Mouse (Mus musculus) layer of hippocampus, adult 9-10 months (tissue): ENCODE measurements around the gene Mrap2.
A peak's percentile ranks its signal among the peaks of the same experiment; 100 is the strongest.

Experiments used
- DNase-seq: peaks from one replicate; pipeline ENCODE4 v3.0.0; 2022; ENCODE audit warnings: low spot score

The Mrap2 gene

DNA sequence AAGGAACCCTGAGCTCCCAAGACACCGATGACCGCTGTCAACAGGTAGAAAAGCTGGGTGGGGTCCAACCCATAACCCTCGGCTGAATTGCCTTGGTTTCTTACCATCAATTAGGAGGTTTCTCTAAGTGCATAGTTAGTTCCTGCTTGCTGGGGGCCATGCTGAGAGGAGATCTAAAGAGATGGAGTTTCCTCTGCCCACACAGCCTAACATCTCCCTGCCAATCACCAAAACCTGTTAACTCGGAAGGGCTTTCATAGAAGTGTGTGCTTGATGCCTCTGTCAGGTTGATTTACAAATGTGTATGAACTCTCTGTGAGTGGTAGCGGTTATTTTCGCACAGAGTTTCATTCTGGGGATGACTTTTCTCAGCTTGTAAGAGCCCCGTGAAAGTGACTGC lies 34.4 kb downstream of the Mrap2 start:
- no peak for DNase-seq

DNA sequence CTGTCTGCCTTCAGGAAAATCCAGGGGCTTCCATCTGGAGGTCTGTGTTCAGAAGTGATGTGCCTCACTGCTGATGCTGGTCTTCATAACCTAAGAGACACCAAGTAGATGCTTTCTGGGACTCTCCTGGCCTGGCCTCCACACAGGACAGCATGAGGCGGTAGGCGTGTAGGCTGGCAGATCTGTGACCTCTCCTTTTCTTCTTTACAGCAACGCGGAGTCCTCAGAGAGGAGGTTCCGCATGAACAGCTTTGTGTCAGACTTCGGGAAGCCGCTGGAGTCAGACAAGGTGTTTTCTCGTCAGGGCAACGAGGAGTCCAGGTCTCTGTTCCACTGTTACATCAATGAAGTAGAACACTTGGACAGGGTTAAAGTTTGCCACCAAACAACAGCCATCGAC lies 38.1 kb downstream of the Mrap2 start:
- no peak for DNase-seq

DNA sequence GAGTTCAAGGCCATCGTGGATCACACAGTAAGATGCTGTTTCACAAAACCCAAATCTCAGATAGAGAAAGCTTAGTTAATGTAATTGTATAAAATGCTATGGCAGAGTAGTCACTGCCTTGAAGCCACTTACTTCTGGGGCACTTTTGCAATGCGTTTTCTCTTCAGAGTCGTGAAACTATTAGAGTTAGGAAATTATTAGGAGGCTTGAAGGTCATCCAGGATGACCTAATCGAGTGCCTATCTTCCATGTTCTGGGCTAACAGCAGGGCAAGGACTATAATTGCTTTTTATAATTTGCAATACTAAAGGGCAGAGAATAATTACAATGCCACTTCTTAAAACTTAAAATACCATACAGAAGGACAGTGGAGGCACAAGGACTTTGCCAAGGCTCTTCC lies 43.2 kb downstream of the Mrap2 start:
- DNase-seq: no peak

DNA sequence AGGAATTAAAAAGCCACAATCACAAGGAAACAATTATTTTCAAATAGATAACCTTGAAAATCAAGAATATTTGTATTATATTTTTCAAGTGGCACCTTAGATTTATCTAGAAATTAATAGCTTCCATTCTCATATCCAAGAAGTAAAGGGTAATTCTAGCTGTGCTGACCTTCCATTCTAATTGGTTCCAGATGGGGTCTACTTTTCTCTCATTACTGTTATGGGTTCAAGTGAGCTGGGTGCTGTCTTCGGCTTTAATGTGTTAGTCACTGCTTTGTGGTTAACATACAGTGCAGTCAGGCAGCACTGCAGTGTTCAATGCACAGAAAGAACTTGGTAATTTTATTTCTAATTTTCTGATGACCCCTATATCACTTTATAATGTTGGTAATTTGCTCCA lies 49.6 kb downstream of the Mrap2 start:
- DNase-seq: no peak

DNA sequence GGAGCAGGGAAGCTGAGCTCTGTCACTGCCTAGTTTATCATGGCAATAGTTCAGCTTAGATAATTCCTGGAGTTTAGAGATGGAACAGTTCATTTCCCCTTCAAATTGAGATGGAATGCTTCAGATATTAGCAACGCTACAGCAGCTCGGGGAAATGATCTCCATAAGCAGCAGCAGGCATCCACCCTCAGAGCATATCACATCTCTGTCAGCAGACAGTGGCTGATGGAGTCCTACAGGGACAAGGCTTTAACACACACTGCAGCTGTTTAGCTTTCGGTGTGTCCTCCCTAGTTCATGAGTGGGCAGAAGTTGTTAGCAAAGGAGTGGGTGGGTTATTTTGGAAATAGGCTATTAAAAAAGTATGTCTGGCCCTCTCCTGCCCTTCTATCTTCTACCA lies 53.2 kb downstream of the Mrap2 start:
- no peak for DNase-seq

DNA sequence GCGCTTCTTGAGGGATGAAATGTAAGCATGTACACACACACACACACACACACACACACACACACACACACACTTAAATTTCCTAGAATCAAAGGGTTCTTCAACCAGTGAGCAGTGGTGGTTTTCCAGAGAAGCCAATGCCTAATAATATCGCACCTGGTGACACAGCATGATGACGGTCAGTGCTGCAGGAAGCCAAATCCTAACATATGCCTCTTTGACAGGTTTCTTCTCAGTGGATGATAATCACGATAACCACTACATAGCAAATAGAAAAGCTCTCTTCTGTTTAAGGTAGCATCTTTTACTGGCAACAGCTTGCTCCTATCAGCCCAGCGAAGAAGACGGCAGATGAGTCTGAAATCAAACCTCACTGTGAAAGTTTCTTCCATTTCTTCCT lies 53.9 kb downstream of the Mrap2 start:
- no peak for DNase-seq

DNA sequence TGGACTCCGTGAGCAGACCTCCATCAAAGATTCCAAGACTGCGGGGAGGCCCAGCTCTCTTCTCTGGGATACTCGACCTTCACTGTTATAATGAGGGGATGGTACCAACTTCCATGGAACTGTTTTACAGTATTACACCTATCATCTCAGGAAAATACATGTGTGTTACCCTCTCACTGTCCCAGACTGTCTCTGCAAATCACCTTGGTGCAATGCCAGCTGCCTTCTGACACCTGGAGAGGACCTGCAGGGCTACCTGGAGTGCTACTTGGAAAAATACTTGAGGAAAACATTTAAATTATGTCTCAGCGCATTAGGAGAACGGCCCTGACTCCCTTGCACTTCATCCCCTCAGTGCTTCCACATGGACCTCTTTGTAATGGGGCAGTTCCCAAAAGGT lies 56.3 kb downstream of the Mrap2 start:
- DNase-seq: no peak

DNA sequence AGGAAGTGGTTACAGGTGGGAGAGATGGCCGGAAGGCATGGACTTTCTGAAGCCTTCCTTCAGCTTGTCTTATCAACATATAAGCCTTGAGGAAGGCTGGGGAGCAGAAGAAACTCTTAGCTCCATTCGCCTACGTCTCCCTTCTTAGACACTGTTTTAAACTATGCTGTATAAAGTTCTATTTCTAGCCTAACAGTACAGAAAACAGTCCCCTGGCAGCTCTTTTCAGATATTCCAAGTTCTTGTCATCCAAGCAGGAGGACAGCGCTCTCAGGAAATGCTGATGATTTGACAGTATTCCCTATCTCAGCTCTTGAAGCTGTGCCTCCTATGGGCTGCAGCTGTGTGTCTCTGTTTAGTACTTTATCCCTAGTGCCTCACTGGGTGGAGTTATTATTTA lies 56.8 kb downstream of the Mrap2 start:
- no peak for DNase-seq

DNA sequence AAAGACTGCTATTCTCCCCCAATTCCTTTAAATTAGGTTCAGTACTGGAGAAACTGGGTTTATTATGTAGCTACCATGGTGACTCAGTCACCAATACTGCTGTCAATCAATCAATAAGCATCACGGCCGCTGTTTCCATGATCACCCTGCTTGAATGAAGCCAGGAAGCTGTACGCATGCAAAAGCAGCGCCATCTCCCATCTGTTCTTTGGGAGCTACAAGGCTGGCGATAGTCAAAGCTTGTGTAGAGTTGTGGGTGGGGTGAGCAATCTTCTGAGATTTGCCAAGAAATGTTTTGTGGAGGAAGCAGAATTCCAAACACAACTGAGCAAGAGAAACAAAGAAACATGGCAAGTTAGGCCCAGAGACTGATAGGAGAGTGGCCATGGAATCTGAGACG lies 58.3 kb downstream of the Mrap2 start:
- peak; percentile 26 for DNase-seq

DNA sequence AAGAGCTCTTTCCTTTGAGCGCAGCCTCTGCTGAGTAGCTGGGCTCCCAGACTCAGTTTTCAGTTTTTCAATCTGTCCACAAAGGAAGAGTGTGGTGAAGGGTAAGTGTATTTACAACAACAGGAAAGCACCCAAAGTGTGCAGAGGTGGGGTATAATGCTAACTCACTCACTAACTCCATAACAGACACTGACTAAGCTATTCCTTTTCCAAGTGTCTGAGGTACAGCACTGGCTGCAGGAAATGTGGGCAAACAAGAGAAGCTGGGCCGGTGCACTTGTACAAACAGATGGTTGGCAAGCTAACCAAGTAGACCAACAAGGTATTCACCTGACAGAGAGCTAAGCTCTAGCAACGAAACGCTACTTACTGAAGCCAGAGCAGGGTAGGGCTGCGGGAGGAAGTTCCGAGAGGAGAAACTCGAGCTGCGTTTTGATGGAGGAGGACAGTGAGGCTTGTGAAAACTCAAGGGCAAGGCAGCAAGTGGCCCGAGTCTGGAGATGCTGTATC lies 66.8 kb downstream of the Mrap2 start:
- DNase-seq: no peak

DNA sequence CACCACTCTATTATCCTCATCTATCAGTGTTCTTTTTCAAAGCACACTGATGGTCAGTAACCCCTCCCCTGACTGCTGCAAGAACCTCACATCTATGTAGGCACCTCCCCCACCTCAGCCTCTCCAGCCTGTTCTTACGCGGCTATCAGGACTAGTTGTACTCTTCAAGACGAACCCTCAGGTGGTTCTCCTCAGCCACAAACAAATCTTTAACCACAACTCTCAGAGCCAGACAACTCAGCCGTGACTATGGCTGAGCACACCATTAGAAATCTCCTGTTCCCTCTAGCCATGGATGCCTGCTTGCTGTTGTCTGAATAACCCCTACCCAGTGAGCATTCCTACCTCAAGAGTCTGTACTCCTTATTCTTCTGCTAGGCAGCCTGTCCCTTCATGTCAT lies 69.1 kb downstream of the Mrap2 start:
- no peak for DNase-seq
